Mouse (Mus musculus) intestine, embryonic 16.5 days (tissue): ENCODE results near the gene Ano4. TPM values are rescaled to one million over a fixed set of nuclear protein-coding genes. Genes with fewer than 3 reads are reported as not detected.

ENCODE experiments used
- ATAC-seq: fragments of 200-750 bp; cut with Nextera tagmentation; 2 replicates; pipeline ENCODE4 v1.8.0; 2017; ENCODE audit warnings: moderate TSS enrichment, moderate library complexity
- H3K27ac ChIP-seq: fragments of 300-500 bp; sonication (generic); 2 replicates; pipeline ENCODE4 v1.5.1; 2014; ENCODE audit warnings: mild to moderate bottlenecking, low read length
- H3K27me3 ChIP-seq: fragments of 300-500 bp; sonication (generic); replicated peaks from 2 replicates; pipeline ENCODE4 v1.6.1; 2014; ENCODE audit warnings: low read length, control low read depth, mixed read lengths; ENCODE audit not compliant: control insufficient read depth, insufficient read depth
- H3K36me3 ChIP-seq: fragments of 300-500 bp; sonication (generic); 2 replicates; pipeline ENCODE4 v1.6.1; 2014; ENCODE audit warnings: low read length, control low read depth; ENCODE audit not compliant: control insufficient read depth, insufficient read depth
- H3K4me1 ChIP-seq: fragments of 300-500 bp; sonication (generic); 2 replicates; pipeline ENCODE4 v1.6.1; 2014; ENCODE audit warnings: low read length, control low read depth, mixed read lengths; ENCODE audit not compliant: control insufficient read depth, insufficient read depth
- H3K4me2 ChIP-seq: fragments of 300-500 bp; sonication (generic); 2 replicates; pipeline ENCODE4 v1.6.1; 2014; ENCODE audit warnings: low read depth, low read length, control low read depth
- H3K4me3 ChIP-seq: fragments of 300-500 bp; sonication (generic); 2 replicates; pipeline ENCODE4 v1.5.1; 2014; ENCODE audit warnings: mild to moderate bottlenecking, low read length
- H3K9ac ChIP-seq: fragments of 300-500 bp; sonication (generic); 2 replicates; pipeline ENCODE4 v1.6.1; 2014; ENCODE audit warnings: low read depth, low read length
- H3K9me3 ChIP-seq: fragments of 300-500 bp; sonication (generic); 2 replicates; pipeline ENCODE4 v1.6.1; 2016; ENCODE audit warnings: low read length, control low read depth; ENCODE audit not compliant: control insufficient read depth
- WGBS: fragments of 180-500 bp; shearing (Covaris S2); extraction: QIAGEN DNeasy Blood & Tissue Kit; methylation state at CpG from one replicate; pipeline ENCODE4 v1.1.7; 2014; 5-methylcytosine and 5-hydroxymethylcytosine counted together
- polyA plus RNA-seq: library from polyadenylated mRNA; unstranded; fragments of >200 nt; fragmentation: Nextera tagmentation; extraction: Ambion mirVana; gene quantifications from 2 replicates; pipeline ENCODE4 v1.2.1, GENCODE M21; 2015

Ano4 gene
- polyA plus RNA-seq, 1 experiment from 2014 or later: 0.49 TPM

- 79% methylated on average over 5 of the region's 5 CpGs for WGBS
- Histone ChIP-seq H3K9ac (no peak overlapping the region), H3K27ac (no peak overlapping the region), H3K4me1 (no peaks in the 10 kb centered on the region), H3K36me3 (no peaks in the 10 kb centered on the region), H3K4me3 (no peak overlapping the region), H3K27me3 (no peaks in the 10 kb centered on the region), H3K4me2 (no peak overlapping the region), H3K9me3 (no peaks in the 10 kb centered on the region)
- no peak for ATAC-seq
These were observed 383.8 kb downstream of the Ano4 start for GRCm38 (mm10) chr10:88960791-88961190.

GRCm38 (mm10) chr10:88950297-88950653 is 394.3 kb downstream of the Ano4 start:
- Histone ChIP-seq H3K27me3 (no peaks in the 10 kb centered on the region), H3K9ac (no peak overlapping the region), H3K9me3 (no peaks in the 10 kb centered on the region), H3K4me1 (no peaks in the 10 kb centered on the region; the same call in 1 of the 2 replicates), H3K36me3 (no peaks in the 10 kb centered on the region), H3K4me2 (no peak overlapping the region), H3K27ac (peak overlapping the region; percentile 65), H3K4me3 (no peak overlapping the region)
- ATAC-seq: peak; percentile 82
- WGBS: 67% methylated on average over 4 of the region's 4 CpGs

GRCm38 (mm10) chr10:88949649-88950296 is 394.8 kb downstream of the Ano4 start:
- H3K9ac ChIP-seq: no peak overlapping the region
- H3K4me2 ChIP-seq: no peak overlapping the region
- peak; percentile 99 for ATAC-seq
- no peak overlapping the region for H3K4me3 ChIP-seq
- H3K4me1 ChIP-seq: no peaks in the 10 kb centered on the region; the same call in 1 of the 2 replicates
- no peaks in the 10 kb centered on the region for H3K36me3 ChIP-seq
- 84% methylated on average over 12 of the region's 12 CpGs for WGBS
- no peaks in the 10 kb centered on the region for H3K9me3 ChIP-seq
- no peaks in the 10 kb centered on the region for H3K27me3 ChIP-seq
- peak overlapping the region; percentile 65 for H3K27ac ChIP-seq

Other genes with a start within 250 kb of the Ano4 start
- 13.1 and 13.6 TPM in 2 replicates for gene Gas2l3, start 99.2 kb upstream of the Ano4 start, polyA plus RNA-seq
- gene Nr1h4, start 188.8 kb upstream of the Ano4 start, polyA plus RNA-seq: 84.0 and 108 TPM in 2 replicates